Mouse (Mus musculus): ENCODE data around the gene Ms4a3.

Gene Ms4a3

DNA sequence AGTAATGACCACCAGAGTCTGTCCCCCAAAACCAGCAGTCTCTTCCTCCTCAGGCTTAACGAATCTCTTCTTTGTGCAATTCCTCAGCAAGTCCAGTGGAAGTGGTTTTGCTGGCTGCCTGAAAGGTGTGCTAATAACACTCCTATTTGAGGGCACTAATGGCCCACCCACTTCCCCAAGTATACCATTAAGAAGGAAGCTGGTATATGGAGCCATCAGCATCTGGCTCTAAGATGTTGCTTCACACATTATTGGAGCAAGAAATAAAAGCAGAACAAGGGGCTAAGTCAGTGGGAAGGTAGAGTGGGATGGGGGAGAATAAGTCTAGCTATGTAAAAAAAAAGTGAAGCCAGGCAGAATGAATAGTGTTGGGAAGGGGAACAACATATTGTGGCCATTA is at the start of gene Ms4a3:
Ms4a3 (minus strand) TSS at position 120 of the 400 bp plus-strand sequence.
- no peak for DNase-seq (ENCODE audit: low read depth)

DNA sequence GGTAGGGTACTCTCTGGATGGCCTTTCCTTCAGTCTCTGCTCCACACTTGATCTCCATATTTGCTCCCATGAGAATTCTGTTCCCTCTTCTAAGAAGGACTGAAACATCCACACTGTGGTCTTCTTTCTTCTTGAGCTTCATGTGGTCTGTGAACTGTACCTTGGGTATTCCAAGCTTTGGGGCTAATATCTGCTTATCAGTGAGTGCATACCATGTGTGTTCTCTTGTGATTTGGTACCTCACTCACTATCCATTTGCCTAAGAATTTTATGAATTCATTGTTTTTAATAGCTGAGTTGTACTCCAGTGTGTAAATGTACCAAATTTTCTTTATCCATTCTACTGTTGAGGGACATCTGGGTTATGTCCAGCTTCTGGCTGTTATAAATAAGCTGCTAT is 20.9 kb upstream of the Ms4a3 start:
- DNase-seq (ENCODE audit: low read depth) = no peak

DNA sequence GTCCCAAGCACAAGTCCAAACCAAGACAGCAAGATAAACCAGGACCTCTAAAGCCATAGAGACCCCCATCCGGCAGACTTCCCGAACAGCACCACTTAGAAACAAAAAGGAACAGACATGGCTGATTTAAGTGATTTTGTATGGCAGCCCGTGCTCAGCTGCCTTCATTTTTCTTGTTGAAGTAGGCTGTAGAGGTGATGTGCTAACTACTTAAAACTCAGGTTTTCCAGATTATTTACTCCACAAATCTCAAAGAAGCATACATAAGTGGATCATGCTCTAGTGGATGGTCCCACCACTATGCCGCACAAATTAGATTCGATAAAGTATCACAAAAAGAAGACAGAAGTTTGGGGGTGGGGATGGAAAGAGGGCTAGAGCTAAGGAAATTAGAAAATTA is 19.8 kb upstream of the Ms4a3 start, which contains the start of gene Oosp2:
Oosp2 (minus strand) TSS at position 101 of the 400 bp plus-strand sequence.
- DNase-seq (ENCODE audit: low read depth) = no peak

DNA sequence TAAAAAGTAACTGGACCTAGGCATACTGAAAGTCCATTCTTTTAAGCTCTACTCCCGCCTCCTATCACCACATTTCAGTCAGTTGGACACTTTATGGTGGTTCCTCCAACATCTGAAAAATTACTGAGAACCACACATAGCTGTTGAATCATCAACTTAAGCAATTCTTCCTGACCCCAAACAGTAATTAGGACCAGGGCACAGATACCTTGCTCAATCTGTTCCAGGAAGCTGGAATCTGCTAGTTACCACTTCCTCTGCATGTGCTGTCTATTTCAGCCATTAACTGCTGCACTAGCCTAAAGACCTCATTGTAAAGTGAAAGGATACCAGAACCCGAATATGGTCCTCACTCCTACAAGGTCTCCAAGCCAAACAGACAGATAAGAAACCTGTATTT is 18.5 kb upstream of the Ms4a3 start:
- no peak for DNase-seq (ENCODE audit: low read depth)

DNA sequence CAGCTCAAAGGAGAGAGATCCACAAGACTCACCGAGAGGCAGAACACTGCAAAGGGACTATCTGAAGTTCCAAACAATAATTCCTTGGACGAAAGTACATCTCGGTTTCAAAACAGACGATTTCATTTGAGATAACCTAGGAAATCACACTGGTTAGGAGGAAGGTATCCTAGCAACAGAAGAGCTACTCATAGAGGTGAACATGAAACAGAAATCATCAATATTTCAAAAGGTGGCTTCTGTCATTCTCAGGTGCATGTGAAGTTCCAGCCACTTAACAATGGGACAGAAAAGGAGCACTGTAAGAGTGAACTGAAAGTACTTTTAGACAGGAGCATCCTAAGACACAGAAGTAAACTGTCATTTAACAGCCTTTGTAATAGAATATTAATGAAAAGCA is 8.9 kb upstream of the Ms4a3 start:
- no peak for DNase-seq (ENCODE audit: low read depth)

DNA sequence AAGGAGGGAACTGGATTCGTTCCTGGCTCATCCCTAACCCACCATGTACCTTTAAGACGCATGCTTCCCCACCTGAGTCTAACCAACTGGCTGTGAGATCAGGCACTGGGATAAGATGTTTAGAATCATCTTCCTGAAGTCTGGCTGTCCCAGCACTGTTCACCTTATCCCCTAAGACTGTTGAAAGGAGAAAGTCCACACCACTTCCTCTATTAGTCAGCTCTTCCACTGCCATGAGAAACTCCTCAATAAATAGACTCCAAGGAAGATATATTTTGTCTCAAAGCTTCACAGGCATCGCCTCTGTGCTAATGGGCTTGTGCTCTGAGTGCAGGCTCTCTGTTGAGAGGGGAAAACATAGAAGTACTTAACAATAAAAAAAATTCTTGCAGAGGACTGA is 5.5 kb upstream of the Ms4a3 start:
- DNase-seq (ENCODE audit: low read depth) = no peak

DNA sequence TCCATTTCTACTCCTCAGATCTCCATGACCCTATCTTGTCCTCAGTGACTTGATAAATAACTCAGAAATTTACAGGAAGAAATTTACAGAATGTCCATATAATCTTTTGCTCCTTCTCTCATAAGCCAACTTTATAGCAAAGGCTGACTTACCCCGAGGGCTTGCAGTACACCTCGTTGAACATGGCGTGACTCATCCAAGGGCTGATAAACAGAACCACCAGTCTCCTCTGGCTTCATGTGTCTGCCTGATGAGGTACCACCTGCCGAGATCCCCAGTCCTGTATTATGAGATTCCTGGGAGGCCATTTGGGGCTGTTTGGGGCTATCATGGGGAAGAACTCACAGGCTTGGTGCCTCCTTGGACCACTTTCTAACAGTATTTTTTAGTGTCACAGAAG is 1.6 kb downstream of the Ms4a3 start:
- no peak for DNase-seq (ENCODE audit: low read depth)

DNA sequence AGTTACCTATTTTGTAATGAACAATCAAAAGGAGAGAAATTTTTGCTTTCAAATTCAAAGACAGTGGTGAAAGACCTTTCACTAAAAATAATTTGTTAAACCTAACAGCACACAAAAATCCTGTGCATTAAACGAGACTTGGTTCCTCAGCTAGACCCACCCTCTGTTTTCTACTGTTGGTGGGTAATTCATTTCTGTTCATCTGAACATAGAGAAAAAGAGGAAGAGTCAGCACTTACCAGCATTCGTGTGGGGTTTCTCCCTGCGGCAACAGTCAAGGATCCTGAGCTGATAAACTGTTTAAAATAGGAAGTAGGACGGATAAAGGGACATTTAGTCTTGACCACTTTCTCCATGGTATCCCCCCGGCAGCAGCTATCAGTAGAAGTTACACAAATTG is 5.1 kb downstream of the Ms4a3 start:
- DNase-seq (ENCODE audit: low read depth) = no peak

DNA sequence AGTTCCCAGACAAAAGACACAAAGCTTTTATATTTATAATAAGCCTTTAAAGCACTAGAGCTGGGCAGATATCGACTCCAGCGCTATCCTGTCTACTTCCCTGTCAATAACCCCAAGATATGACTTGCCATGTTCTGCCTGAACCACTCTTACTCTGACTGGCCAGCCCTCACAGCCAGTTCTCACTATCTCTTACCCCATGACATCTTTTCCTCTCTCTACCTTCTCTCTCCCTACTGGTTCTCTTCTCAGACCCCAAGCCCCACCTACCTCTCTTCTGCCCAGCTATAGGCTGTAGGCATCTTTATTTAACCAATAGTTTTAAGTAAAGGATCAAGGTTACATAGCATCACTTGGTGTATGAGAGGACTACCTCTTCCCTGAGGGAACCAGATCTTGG is 6.3 kb downstream of the Ms4a3 start:
- no peak for DNase-seq (ENCODE audit: low read depth)

DNA sequence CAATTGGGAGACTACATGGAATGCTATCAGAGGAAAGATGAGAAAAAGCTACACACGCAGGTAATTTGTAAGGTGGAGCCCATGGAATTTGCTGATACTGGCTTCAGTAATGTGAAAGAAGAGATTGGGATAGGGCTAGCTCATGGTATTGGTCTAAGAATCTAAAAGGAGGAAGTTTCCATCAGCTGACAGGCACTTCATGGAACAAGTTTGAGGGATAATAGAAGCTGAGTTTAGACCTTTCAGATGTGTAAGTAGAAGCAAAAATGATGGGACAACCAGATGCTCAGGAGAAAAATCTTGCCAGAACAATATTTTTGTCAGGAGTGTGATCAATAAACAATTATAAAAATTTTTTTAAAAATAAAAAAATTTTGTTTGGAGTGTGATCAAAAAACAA is 6.9 kb downstream of the Ms4a3 start:
- DNase-seq (ENCODE audit: low read depth) = no peak

DNA sequence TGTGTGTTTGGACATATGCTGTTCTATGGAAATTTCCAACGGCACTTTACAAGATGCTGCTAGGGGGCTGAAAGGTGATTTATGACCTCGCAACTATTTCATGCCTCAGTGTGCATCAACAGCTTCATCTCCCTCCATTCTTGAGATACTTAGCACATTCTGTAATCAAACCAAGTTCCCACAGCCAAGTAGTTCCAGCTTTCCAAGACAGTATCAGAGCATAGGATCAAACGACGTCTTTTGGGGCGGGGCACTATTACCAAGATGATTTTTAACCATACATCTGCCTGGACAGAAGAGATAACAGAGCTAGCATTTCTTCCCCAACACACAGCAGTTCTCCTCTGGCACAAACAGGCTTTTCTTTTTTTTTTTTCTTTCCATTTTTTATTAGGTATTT is 15.4 kb downstream of the Ms4a3 start:
- no peak for DNase-seq (ENCODE audit: low read depth)

DNA sequence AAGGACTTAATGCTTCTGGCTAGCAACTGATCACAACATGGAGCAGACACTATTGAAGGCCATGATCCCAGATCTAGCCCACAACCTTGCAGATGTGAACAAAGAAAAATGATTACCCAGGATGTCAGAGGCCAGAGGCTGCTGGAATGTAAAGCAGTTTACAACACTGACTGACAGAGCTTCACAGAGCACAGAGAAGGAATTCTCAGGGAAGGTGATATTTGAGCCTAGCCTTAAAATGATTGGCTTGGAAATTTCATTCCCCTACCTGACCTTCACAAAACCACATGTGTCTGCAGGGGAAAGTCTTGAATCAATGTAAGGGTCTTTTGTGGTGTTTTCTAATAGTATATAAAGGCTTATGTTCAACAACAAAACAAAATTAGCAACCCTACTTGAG is 15.9 kb downstream of the Ms4a3 start:
- DNase-seq (ENCODE audit: low read depth) = no peak

DNA sequence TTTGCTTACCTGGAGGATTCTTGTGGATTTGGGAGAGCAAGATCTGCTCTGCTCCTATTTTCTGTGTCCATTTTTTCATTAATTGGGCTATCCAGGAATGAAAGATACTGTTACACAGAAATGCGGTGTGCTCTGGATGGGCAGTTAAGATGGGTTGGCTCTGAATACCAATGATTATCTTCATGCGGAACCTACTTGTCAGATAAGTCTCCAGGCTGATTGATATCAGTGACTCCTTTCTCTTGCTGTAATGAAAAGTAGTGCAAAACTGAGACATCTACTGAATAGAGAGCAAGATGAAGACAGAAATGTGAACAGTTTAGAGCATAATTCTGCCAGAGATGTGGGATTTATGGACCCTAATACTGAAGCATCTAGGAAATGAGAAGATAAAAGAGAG is 17.1 kb downstream of the Ms4a3 start, which contains the start of gene Ms4a2:
Ms4a2 (minus strand) TSS at position 169 of the 400 bp plus-strand sequence.
- DNase-seq (ENCODE audit: low read depth) = no peak

DNA sequence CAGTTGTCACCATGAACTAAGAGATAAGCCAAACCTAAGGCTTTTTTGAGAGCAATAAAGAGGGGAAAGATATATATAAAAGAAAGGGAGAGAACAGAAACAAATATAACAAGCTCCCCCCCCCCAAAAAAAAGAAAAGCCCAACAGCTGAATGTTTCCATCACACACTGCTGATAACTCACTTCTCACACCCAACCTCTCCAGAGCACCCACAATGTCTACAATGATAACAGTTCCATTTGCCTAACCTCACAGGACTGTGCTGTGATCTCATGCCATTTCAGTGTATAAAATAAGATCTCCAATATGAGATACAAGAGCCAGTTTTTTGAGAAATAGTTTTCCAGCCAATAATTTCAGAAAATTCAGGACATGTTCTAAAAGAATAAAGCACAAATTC is 22.7 kb downstream of the Ms4a3 start:
- DNase-seq (ENCODE audit: low read depth) = no peak

DNA sequence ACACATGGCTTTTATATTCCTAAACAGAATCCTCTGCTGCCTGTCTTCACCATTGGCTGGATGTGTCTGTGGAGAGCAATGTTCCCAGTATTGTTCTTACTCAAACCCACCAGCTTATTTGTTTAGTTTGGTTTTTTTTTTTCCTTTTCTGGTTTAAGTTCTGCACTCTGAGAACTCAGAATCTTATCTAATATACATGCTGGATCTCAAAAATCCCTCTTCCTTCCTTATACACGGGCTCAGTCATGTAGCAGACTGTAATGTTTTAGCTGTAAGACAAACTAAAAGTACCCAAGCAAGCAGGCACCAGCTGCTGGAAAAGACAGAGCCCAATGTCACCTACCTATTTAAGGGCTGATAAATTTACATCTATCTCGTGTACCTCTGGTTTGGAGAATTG is 25.8 kb downstream of the Ms4a3 start:
- no peak for DNase-seq (ENCODE audit: low read depth)

DNA sequence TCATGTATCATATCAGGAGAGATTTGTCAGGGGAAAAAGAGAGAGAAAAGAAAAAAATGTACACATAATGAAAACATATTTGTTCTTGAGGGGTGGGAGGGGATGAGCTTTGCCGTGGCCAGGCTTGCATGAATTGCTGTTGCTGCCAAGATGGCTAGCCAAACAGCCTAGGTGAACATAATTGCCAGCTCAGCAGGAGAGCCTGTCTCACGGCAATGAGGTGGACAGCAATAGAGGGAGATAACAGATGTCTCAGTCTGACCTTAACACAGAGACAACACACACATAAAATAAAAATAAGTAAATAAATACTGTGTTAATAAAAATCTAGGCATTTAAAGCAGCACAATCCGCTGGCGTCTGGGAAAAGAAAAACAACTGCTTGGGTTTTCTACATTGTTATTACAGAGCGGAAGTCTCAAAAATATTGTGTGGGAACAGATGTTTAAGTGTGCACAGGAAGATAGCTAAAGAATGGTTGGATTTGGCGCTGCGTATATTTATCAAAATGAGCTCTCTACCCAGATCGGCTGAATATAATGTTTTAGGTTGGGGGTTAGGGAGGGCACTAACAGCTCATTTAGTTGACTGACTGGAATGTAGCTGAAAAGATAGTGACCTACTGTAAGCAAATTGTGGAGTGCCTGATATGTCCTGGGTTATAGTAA is 26.7 kb downstream of the Ms4a3 start:
- DNase-seq (ENCODE audit: low read depth) = no peak

DNA sequence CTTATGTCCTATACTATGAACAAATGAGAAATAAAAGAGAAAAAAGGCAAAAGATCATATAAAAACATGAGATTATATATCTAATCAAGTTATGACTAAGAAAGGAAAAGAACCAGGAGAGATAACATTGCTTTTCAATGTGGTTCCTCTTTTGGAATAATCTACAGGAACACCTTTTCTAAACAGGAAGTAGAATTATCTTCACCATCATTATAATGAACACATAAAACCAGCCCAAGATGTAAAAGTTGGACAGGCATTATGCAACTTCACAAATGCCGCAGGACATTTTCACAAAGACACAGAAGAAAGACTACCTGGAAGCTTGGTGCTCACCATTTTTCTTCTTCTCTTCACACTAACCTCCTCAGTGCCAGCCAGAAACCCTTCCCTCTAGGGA is 27.6 kb downstream of the Ms4a3 start:
- DNase-seq (ENCODE audit: low read depth) = no peak

DNA sequence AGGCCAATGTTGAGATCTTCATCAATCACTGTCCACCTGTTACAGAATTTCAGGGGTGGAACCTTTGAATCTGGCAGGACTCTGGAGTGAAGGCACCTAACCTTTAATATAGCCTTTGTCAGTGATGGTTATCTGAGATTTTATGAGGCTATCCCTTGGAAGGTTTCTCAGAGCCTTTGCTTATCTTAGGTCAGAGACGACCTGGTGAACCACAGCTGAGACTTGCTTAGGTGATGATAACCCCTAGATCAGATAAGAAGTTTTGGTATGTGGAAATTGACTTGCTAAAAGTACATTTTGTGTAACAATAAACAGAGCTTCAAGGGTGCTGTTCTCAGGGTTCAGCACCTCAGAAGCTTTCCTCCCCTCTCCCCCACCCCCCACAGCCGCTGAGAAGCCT is 28.4 kb downstream of the Ms4a3 start:
- DNase-seq (ENCODE audit: low read depth) = no peak

DNA sequence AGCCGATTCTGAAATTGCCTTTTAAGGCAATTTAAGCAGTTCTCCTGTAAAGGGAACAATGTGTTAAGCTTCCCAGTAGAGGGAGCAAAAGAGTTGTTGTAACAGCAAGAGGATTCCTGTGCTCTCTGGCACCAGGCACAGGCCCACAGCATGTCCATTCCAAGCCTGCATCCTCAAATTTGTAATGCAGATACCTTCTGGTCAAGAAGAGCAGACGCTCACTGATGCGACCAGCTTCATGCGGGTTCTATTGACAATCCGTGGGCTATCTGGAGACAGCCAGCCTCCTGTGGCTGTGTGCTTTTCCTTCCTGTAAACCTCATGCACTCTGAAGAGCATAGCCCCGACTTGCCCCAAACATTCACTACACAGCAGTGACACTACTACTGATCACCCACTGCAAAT is 29.1 kb downstream of the Ms4a3 start:
- DNase-seq (ENCODE audit: low read depth) = no peak

DNA sequence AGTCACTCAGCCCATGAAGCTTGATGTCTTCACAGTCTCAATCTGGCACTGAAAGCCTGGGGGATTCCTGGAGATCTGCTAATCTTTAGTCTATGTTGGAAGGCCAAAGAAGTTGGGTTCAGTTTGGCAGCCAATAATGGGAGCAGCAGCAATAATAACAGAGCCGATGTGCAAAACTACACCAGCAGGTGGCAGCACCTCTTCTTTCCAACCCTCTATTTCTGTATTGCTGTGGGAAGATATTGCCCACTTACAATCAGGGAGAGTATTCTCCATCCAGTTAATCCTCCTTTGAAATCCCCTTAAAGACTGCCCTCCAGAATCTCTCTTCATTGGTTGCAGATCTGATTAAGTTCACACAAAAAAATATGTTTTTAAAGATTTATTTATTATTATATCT is 32.5 kb downstream of the Ms4a3 start:
- no peak for DNase-seq (ENCODE audit: low read depth)

DNA sequence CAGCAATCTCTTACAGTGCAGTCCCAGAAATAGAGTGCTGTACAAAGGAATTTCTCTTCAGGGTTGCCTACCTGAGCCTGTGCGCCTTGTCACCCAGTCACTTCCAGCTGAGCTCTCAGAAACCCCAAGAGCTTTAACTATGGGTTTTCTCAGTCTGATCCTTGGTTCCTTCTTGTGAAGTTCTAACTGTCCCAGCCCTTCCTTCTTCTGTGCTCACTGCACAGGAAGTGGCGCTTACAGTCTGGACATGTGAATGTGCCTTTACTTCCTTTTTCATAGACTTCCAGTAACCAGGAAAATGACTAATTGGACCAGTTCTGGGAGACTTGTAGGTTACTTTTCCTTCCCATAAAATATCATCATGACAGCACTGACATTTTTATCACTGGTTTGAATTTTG is 36.0 kb downstream of the Ms4a3 start, which contains the start of gene Ms4a6d:
Ms4a6d (minus strand) TSS at position 247 of the 400 bp plus-strand sequence.
- no peak for DNase-seq (ENCODE audit: low read depth)

DNA sequence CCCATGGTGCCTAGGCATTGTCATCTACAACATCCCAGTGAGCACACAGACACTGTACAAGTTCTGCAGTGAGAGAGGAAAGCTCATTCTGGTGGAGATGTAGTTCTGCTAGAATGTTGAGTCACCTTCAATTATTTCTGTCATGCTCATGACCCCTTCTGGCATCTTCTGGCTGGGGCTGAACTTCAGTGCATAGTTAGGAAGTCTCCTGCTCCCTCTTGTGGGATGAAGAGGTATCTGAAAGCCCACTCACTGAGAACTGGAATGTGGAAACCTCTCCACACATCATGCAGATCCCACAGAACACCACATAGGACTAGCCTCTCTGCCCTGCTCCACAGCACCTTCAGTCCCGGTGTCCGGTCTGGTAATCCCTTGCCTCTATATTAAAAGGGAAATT is 38.6 kb downstream of the Ms4a3 start:
- DNase-seq (ENCODE audit: low read depth) = no peak

DNA sequence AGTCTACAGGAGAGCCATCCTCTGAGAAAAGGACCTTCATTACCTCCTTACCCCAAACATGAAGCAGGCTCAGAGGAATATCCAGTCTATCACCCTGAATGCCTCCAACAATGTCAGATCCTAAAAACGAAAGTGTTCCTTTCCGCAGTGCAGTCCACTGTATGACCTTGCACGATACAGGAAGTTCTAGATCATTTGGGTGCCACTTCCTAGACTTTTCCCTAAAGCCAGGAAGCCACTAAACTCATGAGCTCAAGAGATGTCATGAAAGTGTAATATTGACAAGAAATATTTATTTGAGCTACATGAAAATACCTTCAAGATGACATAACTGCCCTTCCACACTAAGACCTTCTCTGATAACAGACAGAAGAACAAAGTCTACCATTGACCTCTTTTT is 39.3 kb downstream of the Ms4a3 start:
- DNase-seq (ENCODE audit: low read depth) = no peak

DNA sequence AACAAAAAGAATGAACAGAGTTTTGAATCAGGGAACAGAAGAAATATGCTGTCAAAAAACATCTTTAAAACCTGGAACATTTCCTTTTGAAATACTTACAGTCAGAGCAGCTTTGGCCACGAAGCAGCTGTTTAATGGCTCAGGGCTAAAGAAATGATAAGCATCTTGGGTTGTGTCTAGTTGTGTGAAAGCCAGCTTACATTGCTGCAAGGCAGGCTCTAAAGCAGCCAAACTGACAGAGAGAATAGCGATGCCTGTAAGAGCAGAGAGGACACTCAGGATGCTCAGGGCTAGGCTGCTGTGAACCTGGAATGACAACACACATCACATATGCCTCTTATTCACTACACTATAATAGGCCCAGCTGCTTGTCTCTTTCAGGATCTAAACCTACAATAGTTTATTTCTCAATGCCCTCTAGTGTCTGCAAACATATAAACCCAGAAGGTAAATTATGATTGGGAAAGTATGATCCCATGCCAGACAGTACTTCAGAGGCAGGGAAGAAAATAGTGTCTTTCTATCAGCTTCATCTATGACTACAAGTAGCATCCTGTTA is 50.7 kb downstream of the Ms4a3 start:
- DNase-seq (ENCODE audit: low read depth) = no peak

All from c-Kit-positive CD71-negative TER-119-negative erythroid progenitor cells, embryonic 14.5 days (primary cell).